Mouse (Mus musculus): Measurements from ENCODE around the gene P4hb. TPM values are rescaled to one million over a fixed set of nuclear protein-coding genes. Genes with fewer than 3 reads are reported as not detected.
"Not testable (repeated sequence)": the region's sequence is repeated elsewhere in the genome, so short reads cannot be mapped to it uniquely, and the experiment has no call there.

P4hb gene
- polyA plus RNA-seq, 1 experiment: 444 TPM

DNA sequence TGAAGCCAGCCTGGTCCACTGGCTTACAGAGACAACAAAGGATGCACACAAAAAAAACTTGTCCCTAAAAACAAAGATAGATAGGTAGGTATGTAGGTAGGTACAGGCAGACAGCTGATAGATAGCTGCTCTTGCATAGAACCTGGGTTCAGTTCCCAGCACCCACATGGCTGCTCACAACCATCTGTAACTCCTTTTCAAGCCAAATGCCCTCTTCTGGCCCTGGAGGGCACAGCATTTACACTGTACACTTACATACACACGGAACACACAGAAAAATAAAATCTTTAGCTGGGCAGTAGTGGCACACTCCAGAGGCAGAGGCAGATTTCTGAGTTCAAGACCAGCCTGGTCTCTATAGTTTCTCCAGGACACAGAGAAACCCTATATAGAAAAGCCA lies 10.9 kb upstream of the P4hb start:
- TF ChIP-seq MAX (IDR thresholded peaks at IDR 0.05; ENCODE audit: low read depth) (no peak), POLR2AphosphoS2 (IDR thresholded peaks at IDR 0.05; ENCODE audit: insufficient read length, low read depth) (no peak), USF1 (IDR thresholded peaks at IDR 0.05; ENCODE audit: low read depth) (no peak), MYOG (IDR thresholded peaks at IDR 0.05; ENCODE audit: control insufficient read depth in 1 of 3, insufficient read depth in 1 of 3, insufficient read length in 2 of 3, low read depth in 2 of 3) (no peak), CEBPB (IDR thresholded peaks at IDR 0.05; ENCODE audit: insufficient read depth, poor library complexity, severe bottlenecking) (no peak), REST (IDR thresholded peaks at IDR 0.05; ENCODE audit: insufficient read depth, insufficient read length) (no peak)
- Histone ChIP-seq H3K4me2 (ENCODE audit: low read depth) (no peak overlapping the region), H3ac (ENCODE audit: control insufficient read depth, insufficient read length) (no peak overlapping the region), H3K27me3 (ENCODE audit: control insufficient read depth, insufficient read depth, insufficient read length) (no peaks in the 10 kb centered on the region), H3K36me3 (ENCODE audit: control insufficient read depth, insufficient read depth) (peaks cover 21% of the 10 kb centered on the region), H3K4me3 (no peak overlapping the region), H3K79me2 (ENCODE audit: control insufficient read depth, insufficient read depth) (peaks cover 20% of the 10 kb centered on the region)

DNA sequence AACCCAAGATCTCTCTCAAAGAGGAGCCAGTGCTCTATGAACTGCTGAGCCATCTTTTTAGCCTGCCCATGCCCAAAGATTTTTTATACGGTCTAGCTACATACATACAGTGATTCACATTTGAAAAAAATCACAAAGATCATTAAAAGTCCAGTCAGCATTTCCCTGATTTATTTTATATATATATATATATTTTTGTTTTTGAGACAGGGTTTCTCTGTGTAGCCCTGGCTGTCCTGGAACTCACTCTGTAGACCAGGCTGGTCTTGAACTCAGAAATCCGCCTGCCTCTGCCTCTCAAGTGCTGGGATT lies 9.9 kb upstream of the P4hb start:
- not testable (repeated sequence) for H3K4me3 ChIP-seq; H3K27me3 ChIP-seq (ENCODE audit: control insufficient read depth, insufficient read depth, insufficient read length); H3ac ChIP-seq (ENCODE audit: control insufficient read depth, insufficient read length); H3K4me2 ChIP-seq (ENCODE audit: low read depth)
- H3K79me2 ChIP-seq (ENCODE audit: control insufficient read depth, insufficient read depth): peaks cover 25% of the 10 kb centered on the region
- H3K36me3 ChIP-seq (ENCODE audit: control insufficient read depth, insufficient read depth): peaks cover 20% of the 10 kb centered on the region

DNA sequence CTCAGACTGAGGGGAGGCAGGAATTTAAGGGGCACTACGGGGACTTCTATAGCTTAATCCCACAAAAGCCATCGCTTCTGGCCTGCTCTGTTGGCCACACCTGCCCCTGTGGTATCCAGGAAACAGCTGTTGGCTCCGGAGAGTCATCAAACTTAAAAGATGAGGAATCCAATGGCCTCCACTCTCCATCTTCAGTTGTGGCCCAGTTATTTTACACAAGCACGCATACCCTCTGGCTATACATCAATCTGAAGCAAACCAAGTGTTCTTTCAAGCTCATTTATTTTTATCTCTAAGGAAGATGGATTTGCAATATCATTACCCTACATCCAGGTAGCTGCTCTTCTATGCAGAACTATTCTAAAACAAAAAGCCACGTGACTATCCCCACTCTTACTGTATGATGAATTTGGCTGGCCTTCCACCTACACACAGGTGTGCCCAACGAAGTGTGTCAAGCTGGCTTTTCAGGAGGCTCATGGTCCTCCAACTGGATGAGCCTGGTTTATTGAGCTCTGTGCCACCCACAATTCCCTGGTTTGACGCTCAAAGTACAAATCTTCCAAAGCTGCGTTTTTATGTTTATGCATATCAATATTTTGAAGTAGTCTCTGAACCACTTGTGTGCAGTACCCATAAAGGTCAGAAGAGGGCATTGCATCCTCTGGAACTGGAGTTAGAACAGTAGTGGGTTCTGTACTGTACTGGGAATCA lies 9.4 kb upstream of the P4hb start:
- Histone ChIP-seq H3K27me3 (ENCODE audit: control insufficient read depth, insufficient read depth, insufficient read length) (no peaks in the 10 kb centered on the region), H3K4me3 (peak overlapping the region; percentile 99), H3ac (ENCODE audit: control insufficient read depth, insufficient read length) (peak overlapping the region; percentile 90), H3K36me3 (ENCODE audit: control insufficient read depth, insufficient read depth) (peaks cover 22% of the 10 kb centered on the region), H3K4me2 (ENCODE audit: low read depth) (peak overlapping the region; percentile 87), H3K79me2 (ENCODE audit: control insufficient read depth, insufficient read depth) (peaks cover 25% of the 10 kb centered on the region)
- TF ChIP-seq POLR2A (IDR thresholded peaks at IDR 0.05; ENCODE audit: insufficient read length, low read depth) (no peak), MYOD1 (IDR thresholded peaks at IDR 0.05; ENCODE audit: control insufficient read depth in 1 of 3, insufficient read length in 2 of 3, low read depth in 2 of 3) (peak in 2 of 3 experiments; percentile 57 to 63), MYOG (IDR thresholded peaks at IDR 0.05; ENCODE audit: control insufficient read depth in 1 of 3, insufficient read depth in 1 of 3, insufficient read length in 2 of 3, low read depth in 2 of 3) (peak in 2 of 3 experiments; percentile 18 to 61), REST (IDR thresholded peaks at IDR 0.05; ENCODE audit: insufficient read depth, insufficient read length) (no peak), USF1 (IDR thresholded peaks at IDR 0.05; ENCODE audit: low read depth) (no peak), E2F4 (IDR thresholded peaks at IDR 0.05; ENCODE audit: insufficient read depth) (no peak), MAX (IDR thresholded peaks at IDR 0.05; ENCODE audit: low read depth) (no peak), TCF12 (IDR thresholded peaks at IDR 0.05; ENCODE audit: insufficient read depth, poor library complexity, severe bottlenecking) (no peak), POLR2AphosphoS2 (IDR thresholded peaks at IDR 0.05; ENCODE audit: insufficient read length, low read depth) (no peak), CEBPB (IDR thresholded peaks at IDR 0.05; ENCODE audit: insufficient read depth, poor library complexity, severe bottlenecking) (no peak), TCF3 (IDR thresholded peaks at IDR 0.05; ENCODE audit: insufficient read length, low read depth) (no peak), SRF (IDR thresholded peaks at IDR 0.05; ENCODE audit: control insufficient read depth, insufficient read length, low read depth) (no peak)

DNA sequence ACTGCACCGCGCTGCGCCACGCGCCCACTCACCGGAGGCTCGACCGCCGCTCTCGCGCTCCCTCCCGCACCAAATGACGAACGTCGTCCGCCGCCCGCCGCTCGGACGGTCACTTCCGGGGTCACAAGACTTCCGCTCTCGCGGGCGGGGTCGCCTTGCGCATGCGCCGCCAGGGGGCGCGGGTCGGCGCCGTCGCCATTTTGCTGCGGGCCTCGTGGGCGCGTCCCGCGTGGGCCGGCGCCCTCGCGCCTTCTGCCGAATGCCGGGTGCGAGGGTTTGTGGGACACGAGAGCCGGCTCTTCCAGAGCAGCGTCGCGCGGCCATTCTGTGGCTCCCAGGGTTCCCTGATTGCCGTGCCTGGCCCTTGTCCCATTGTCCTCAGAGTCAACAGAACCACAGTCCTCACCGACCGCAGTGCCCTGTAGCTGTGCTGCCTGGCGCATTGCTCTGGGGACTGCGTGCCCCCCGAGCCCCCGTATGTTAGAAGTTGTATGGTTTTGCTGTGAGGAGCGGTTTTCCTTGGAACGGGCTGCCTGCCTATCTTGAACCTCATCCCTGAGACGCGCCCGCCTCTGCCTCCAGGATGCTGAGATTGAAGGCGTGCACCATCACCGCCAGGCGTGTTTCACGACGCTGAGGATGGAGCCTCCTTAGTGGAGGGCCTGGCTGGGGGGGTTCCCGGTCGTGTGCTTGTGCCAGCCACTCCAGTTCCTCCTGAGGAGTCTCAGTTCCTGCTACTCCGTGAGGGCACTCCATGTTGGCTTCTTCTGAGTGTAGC lies 8.6 kb upstream of the P4hb start, which contains the start of gene Arhgdia:
Arhgdia (minus strand) TSS at position 135 of the 778 bp plus-strand sequence.
- Histone ChIP-seq H3K4me3 (peak within 1 kb of the TSS; percentile 99), H3K79me2 (ENCODE audit: control insufficient read depth, insufficient read depth) (peaks cover 25% of the 10 kb centered on the region), H3K27me3 (ENCODE audit: control insufficient read depth, insufficient read depth, insufficient read length) (no peaks in the 10 kb centered on the region), H3K4me2 (ENCODE audit: low read depth) (peak within 1 kb of the TSS; percentile 100), H3ac (ENCODE audit: control insufficient read depth, insufficient read length) (peak within 1 kb of the TSS; percentile 90), H3K36me3 (ENCODE audit: control insufficient read depth, insufficient read depth) (peaks cover 23% of the 10 kb centered on the region)
- peak; percentile 61 for TF ChIP-seq MAX (IDR thresholded peaks at IDR 0.05; ENCODE audit: low read depth)
- peak in 1 of 3 experiments; percentile 5 for TF ChIP-seq MYOD1 (IDR thresholded peaks at IDR 0.05; ENCODE audit: control insufficient read depth in 1 of 3, insufficient read length in 2 of 3, low read depth in 2 of 3)
- TF ChIP-seq POLR2A (IDR thresholded peaks at IDR 0.05; ENCODE audit: insufficient read length, low read depth): peak; percentile 87
- TF ChIP-seq TCF12 (IDR thresholded peaks at IDR 0.05; ENCODE audit: insufficient read depth, poor library complexity, severe bottlenecking): no peak
- TF ChIP-seq POLR2AphosphoS2 (IDR thresholded peaks at IDR 0.05; ENCODE audit: insufficient read length, low read depth): peak; percentile 95
- no peak for TF ChIP-seq MYOG (IDR thresholded peaks at IDR 0.05; ENCODE audit: control insufficient read depth in 1 of 3, insufficient read depth in 1 of 3, insufficient read length in 2 of 3, low read depth in 2 of 3)
- no peak for TF ChIP-seq REST (IDR thresholded peaks at IDR 0.05; ENCODE audit: insufficient read depth, insufficient read length)

DNA sequence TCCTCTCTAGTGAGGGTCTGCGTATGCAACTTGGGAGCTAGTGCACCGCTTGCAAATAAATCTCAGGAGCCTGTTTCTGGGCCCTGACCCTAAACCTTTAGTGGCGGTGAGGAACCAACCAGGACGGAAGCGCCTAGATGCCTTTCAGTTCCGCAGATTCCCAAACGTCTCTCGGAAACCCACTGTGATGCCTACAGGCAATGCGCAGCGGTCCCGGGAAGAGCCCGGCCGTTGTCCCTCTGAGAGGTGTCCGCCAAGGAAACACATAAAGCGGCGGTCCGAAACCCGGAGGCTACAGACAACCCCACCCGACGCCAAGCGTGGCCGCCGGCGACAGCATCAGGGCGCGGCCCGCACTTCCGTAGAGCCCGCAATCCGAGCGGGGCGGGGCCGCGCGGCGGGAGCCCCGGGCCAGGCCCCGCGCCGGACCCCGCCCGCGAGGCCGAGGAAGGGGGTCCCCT lies 7.8 kb upstream of the P4hb start:
- H3K36me3 ChIP-seq (ENCODE audit: control insufficient read depth, insufficient read depth): peaks cover 24% of the 10 kb centered on the region
- TF ChIP-seq REST (IDR thresholded peaks at IDR 0.05; ENCODE audit: insufficient read depth, insufficient read length): no peak
- no peak for TF ChIP-seq TCF12 (IDR thresholded peaks at IDR 0.05; ENCODE audit: insufficient read depth, poor library complexity, severe bottlenecking)
- no peak for TF ChIP-seq CEBPB (IDR thresholded peaks at IDR 0.05; ENCODE audit: insufficient read depth, poor library complexity, severe bottlenecking)
- no peak for TF ChIP-seq MAX (IDR thresholded peaks at IDR 0.05; ENCODE audit: low read depth)
- TF ChIP-seq E2F4 (IDR thresholded peaks at IDR 0.05; ENCODE audit: insufficient read depth): no peak
- TF ChIP-seq POLR2A (IDR thresholded peaks at IDR 0.05; ENCODE audit: insufficient read length, low read depth): no peak
- no peak for TF ChIP-seq MYOD1 (IDR thresholded peaks at IDR 0.05; ENCODE audit: control insufficient read depth in 1 of 3, insufficient read length in 2 of 3, low read depth in 2 of 3)
- no peaks in the 10 kb centered on the region for H3K27me3 ChIP-seq (ENCODE audit: control insufficient read depth, insufficient read depth, insufficient read length)

More for the DNA sequence above, 7.8 kb upstream of the P4hb start:
- Histone ChIP-seq H3K4me3 (peak overlapping the region; percentile 99), H3K4me2 (ENCODE audit: low read depth) (peak overlapping the region; percentile 100), H3ac (ENCODE audit: control insufficient read depth, insufficient read length) (peak overlapping the region; percentile 90), H3K79me2 (ENCODE audit: control insufficient read depth, insufficient read depth) (peaks cover 25% of the 10 kb centered on the region)
